Mouse (Mus musculus) CH12.LX (cell line): ENCODE results near the gene Dusp10.

Experiments used
- CTCF ChIP-seq, 2 experiments: IDR thresholded peaks in 1 of 2; conservative IDR thresholded peaks in 1 of 2; 2 replicates each; pipeline ENCODE4 v1.5.1; 2011 to 2012; ENCODE audit warnings: low read depth in 2 of 2, low read length in 2 of 2, improper control_type of control experiment in 1 of 2, inconsistent platforms in 1 of 2, mild to moderate bottlenecking in 1 of 2, moderate library complexity in 1 of 2
- IRF4 ChIP-seq: IDR thresholded peaks from 2 replicates; pipeline ENCODE4 v1.6.1; 2014; ENCODE audit warnings: low read depth, mild to moderate bottlenecking, inconsistent platforms, low read length, improper control_type of control experiment
- SMC3 ChIP-seq: IDR thresholded peaks from 2 replicates; pipeline ENCODE4 v1.6.1; 2011; ENCODE audit warnings: low read depth, low read length, improper control_type of control experiment
- TCF12 ChIP-seq: IDR thresholded peaks from 2 replicates; pipeline ENCODE4 v1.6.1; 2014; ENCODE audit warnings: low read depth, mild to moderate bottlenecking, inconsistent platforms, low read length, improper control_type of control experiment
- USF1 ChIP-seq: IDR thresholded peaks from 2 replicates; pipeline ENCODE4 v1.6.1; 2014; ENCODE audit warnings: low read depth, mild to moderate bottlenecking, inconsistent platforms, low read length, improper control_type of control experiment
- ZNF384 ChIP-seq: IDR thresholded peaks from 2 replicates; pipeline ENCODE4 v1.6.1; 2012; ENCODE audit warnings: low read depth, low read length, improper control_type of control experiment, inconsistent platforms

- TF ChIP-seq USF1: no peak
- TF ChIP-seq CTCF (conservative IDR thresholded peaks at IDR 0.05 in 1 of 2, IDR thresholded peaks at IDR 0.05 in 1 of 2; ENCODE audit: low read depth in 2 of 2, low read length in 2 of 2): no peak
- TF ChIP-seq IRF4: no peak
- no peak for TF ChIP-seq TCF12
- TF ChIP-seq SMC3: no peak
- no peak for TF ChIP-seq ZNF384
Observed at GRCm38 (mm10) chr1:184083166-184083565, 70.1 kb downstream of the Dusp10 start.
